ENCODE assay signal across 9 mouse cellular contexts in the genomic region with DNA sequence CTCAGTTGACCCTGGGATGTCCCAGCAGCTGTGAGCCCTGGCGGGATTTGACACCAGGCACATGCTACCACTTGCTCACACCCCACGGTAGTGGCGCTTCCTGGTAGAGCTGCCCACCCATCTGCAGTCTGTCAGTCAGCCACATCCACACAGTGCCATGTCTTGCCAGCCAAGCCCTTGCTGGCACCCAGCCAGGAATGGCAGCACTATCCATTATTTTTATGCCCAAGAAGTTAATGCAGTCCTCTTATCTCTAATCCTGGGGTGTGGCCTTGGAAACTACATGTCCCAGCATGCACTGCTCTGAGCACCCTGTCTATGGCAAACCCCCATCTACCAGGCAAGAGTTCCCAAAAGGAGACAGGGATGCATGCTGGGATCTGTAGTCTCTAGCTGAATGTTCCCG.
A peak's percentile ranks its signal among the peaks of the same experiment; 100 is the strongest.
DNase-seq lines count a peak whose midpoint lies in the region; ATAC-seq lines count a peak whose summit lies in the region.
"Had no signal": no experiment of that assay in that cellular context is flagged by ENCODE, and none has a peak within 500 bp of the region (broad histone marks: within the 10 kb centered on the region; RNA-seq: fewer than 3 reads in every experiment).

No protein-coding gene starts in this region.

- ATAC-seq in heart, embryonic 16.5 days (replicated peaks; ENCODE audit: extremely low read depth, insufficient read depth, low FRiP score), result peak; percentile 39

- peaks cover 26% of the 10 kb centered on the region for H3K36me3 ChIP-seq in heart, embryonic 16.5 days (ENCODE audit: control insufficient read depth, insufficient read depth)
- H3K36me3 ChIP-seq: liver, embryonic 13.5 days had no signal

- H3K4me2 ChIP-seq in heart, embryonic 16.5 days (ENCODE audit: low read depth, low read length), result no peak overlapping the region
- H3K4me2 ChIP-seq: liver, embryonic 13.5 days had no signal

- H3K4me1 ChIP-seq in heart, embryonic 16.5 days (ENCODE audit: control insufficient read depth, insufficient read depth, low read length), result peaks cover 25% of the 10 kb centered on the region

- H3K27ac ChIP-seq in heart, embryonic 16.5 days (ENCODE audit: low read length), result peak overlapping the region; percentile 68
- H3K27ac ChIP-seq: liver, embryonic 13.5 days had no signal

- H3K9me3 ChIP-seq in heart, embryonic 16.5 days (replicated peaks; ENCODE audit: control insufficient read depth, low read length), result no peaks in the 10 kb centered on the region
- H3K9me3 ChIP-seq: liver, embryonic 13.5 days had no signal

- WGBS in heart, embryonic 16.5 days, result 49% methylated on average over 4 of the region's 4 CpGs

- no peak overlapping the region; the same call in 1 of the 2 replicates for H3K9ac ChIP-seq in heart, embryonic 16.5 days (ENCODE audit: low read length)
- H3K9ac ChIP-seq: liver, embryonic 13.5 days had no signal

- H3K27me3 ChIP-seq in heart, embryonic 16.5 days (ENCODE audit: control insufficient read depth, insufficient read depth, low read length), result no peaks in the 10 kb centered on the region

- DNase-seq in frontal cortex, adult 2 months (ENCODE audit: extremely low spot score in 1 of 2, low spot score in 1 of 2), result peak; percentile 33 to 48
- DNase-seq in frontal cortex, postnatal 25 days (ENCODE audit: low spot score in 2 of 2), result no peak
- DNase-seq in urinary bladder, adult 18-20 months (ENCODE audit: low spot score in 2 of 2), result peak; percentile 39 to 41
- DNase-seq in urinary bladder, adult 2 months (ENCODE audit: low spot score), result no peak
- peak; percentile 47 for DNase-seq in right cerebral cortex, postnatal 14 days
- no peak for DNase-seq in B cell, adult 2 months
- no peak for DNase-seq in T-cell, adult 2 months (ENCODE audit: low spot score)
- DNase-seq: liver, embryonic 13.5 days had no signal

- no peak overlapping the region for H3K4me3 ChIP-seq in heart, embryonic 16.5 days (ENCODE audit: low read length)
- H3K4me3 ChIP-seq: liver, embryonic 13.5 days had no signal

Comparison
In these comparisons a context has a peak if more than half of its experiments do, and no peak if none do; other contexts are left out.
1. DNase-seq: peak in frontal cortex, adult 2 months (2 of 2), urinary bladder, adult 18-20 months (2 of 2) and right cerebral cortex, postnatal 14 days (single experiment); none in frontal cortex, postnatal 25 days (0 of 2), urinary bladder, adult 2 months (single experiment), B cell, adult 2 months (0 of 2) and T-cell, adult 2 months (single experiment).